Mouse (Mus musculus) cerebellum, adult 2 months (tissue): Measurements from ENCODE around the gene Dspp. TPM values are rescaled to one million over a fixed set of nuclear protein-coding genes. Genes with fewer than 3 reads are reported as not detected.
A peak's percentile ranks its signal among the peaks of the same experiment; 100 is the strongest.

Source experiments
- DNase-seq, 2 experiments: peaks; one replicate each; pipeline ENCODE4 v3.0.0; 2021
- H3K27ac ChIP-seq: fragments of 200-500 bp; 2 replicates; pipeline ENCODE4 v1.5.1; 2012; ENCODE audit warnings: low read length, control low read depth, inconsistent platforms; ENCODE audit not compliant: insufficient read depth
- H3K27me3 ChIP-seq: fragments of 200-500 bp; 2 replicates; pipeline ENCODE4 v1.6.1; 2012; ENCODE audit warnings: inconsistent platforms, mild to moderate bottlenecking, low read length, moderate library complexity; ENCODE audit not compliant: control insufficient read depth, insufficient read depth
- H3K4me1 ChIP-seq: fragments of 200-500 bp; 2 replicates; pipeline ENCODE4 v1.6.1; 2011; ENCODE audit warnings: low read length; ENCODE audit not compliant: control insufficient read depth, insufficient read depth
- H3K4me3 ChIP-seq: fragments of 200-500 bp; replicated peaks from 2 replicates; pipeline ENCODE3; 2011; ENCODE audit warnings: mild to moderate bottlenecking, low read depth, low read length, control low read depth; ENCODE audit not compliant: insufficient read depth
- CTCF ChIP-seq: fragments of 200-500 bp; IDR thresholded peaks from 2 replicates; pipeline ENCODE4 v1.5.1; 2011; ENCODE audit warnings: low read depth, mild to moderate bottlenecking, control low read depth, low read length, moderate library complexity, borderline replicate concordance; ENCODE audit not compliant: insufficient read depth
- POLR2A ChIP-seq: fragments of 200-500 bp; IDR thresholded peaks from 2 replicates; pipeline ENCODE4 v1.6.1; 2011; ENCODE audit warnings: low read length, control low read depth, borderline replicate concordance; ENCODE audit not compliant: insufficient read depth
- WGBS: fragments of 180-500 bp; shearing (Covaris S2); methylation state at CpG from one replicate; pipeline ENCODE4 v1.1.7; 2018; 5-methylcytosine and 5-hydroxymethylcytosine counted together
- polyA plus RNA-seq: library from polyadenylated mRNA; depleted of rRNA; stranded (reverse); fragments of >200 nt; gene quantifications from 2 replicates; pipeline ENCODE4 v1.2.3, GENCODE M21; 2012

The Dspp gene
- polyA plus RNA-seq, 1 experiment, result 0.07 TPM

DNA sequence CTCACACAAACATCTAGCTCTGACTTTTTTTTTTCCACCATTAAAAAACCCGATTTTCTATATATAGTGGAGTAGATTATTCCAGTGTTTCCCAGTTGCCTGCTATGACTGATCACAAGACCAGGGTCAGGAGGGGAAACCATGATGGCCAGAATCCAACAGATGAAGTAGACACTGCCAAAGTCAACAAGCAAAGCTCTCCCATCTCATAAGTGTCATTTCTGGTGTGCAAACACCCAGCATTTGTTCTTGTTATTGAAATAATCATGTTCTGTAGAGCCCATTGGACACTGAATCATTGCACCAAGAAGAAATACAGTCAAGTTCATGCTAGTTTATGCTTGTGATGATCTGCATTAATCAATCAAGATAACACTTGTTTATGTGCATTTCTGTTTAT, 9.1 kb upstream of the Dspp start:
- TF ChIP-seq POLR2A (no peak), CTCF (no peak)
- DNase-seq, result no peak
- Histone ChIP-seq H3K27ac (no peak overlapping the region), H3K4me3 (no peak overlapping the region), H3K27me3 (no peaks in the 10 kb centered on the region), H3K4me1 (no peaks in the 10 kb centered on the region)
- WGBS, result 74% methylated on average over 1 of the region's 1 CpGs

DNA sequence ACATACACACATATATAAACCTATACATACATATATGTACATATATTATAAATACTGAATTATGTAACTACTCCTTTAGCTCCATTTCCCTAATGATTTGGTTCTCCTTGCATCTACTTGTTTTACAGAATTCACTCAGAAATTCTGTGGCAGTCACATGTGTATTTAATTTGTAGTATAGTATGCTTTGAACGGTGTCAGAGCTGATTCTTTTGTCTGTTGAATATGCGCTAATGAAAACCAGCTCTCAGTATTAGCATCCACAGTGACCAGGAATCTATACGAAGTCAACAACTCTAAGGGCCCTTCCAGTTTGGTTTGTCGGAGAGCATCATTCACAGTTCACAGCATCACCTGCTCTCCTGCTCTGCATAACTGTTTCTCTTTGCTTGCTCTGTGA, 7.0 kb upstream of the Dspp start:
- Histone ChIP-seq H3K27me3 (no peaks in the 10 kb centered on the region), H3K4me1 (no peaks in the 10 kb centered on the region), H3K27ac (no peak overlapping the region), H3K4me3 (no peak overlapping the region)
- WGBS, result 85% methylated on average over 4 of the region's 4 CpGs
- TF ChIP-seq CTCF, result no peak
- no peak for TF ChIP-seq POLR2A
- no peak for DNase-seq

DNA sequence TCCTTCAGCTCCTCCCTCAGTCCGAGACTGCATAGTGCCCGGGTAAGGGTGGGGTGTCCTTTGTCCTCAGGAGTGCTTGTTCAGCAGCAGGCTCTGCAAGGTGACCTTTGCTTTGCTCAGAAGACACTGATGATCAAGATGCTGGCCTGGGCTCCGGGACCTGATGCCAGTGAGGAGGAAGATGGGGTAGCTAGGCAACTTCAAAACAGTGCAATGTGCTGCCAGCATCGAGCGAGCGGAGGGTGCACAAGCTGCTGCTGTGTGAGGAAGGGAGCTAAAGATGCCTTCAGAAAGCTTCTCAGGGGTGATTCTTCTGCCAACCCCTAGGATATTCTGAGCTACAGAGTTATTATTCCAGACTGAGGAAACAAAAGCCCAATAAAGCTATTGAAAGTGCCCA, 2.6 kb downstream of the Dspp start:
- DNase-seq, result peak in 1 of 2 experiments; percentile 11
- H3K4me1 ChIP-seq, result no peaks in the 10 kb centered on the region
- H3K27ac ChIP-seq, result no peak overlapping the region
- no peak overlapping the region for H3K4me3 ChIP-seq
- WGBS, result 42% methylated on average over 6 of the region's 6 CpGs
- TF ChIP-seq POLR2A (no peak), CTCF (no peak)
- no peaks in the 10 kb centered on the region for H3K27me3 ChIP-seq

- Histone ChIP-seq H3K27ac (no peak overlapping the region), H3K27me3 (no peaks in the 10 kb centered on the region), H3K4me1 (no peaks in the 10 kb centered on the region), H3K4me3 (no peak overlapping the region)
- DNase-seq, result no peak
- TF ChIP-seq POLR2A (no peak), CTCF (no peak)
- 70% methylated on average over 1 of the region's 1 CpGs for WGBS
These were observed 13.2 kb downstream of the Dspp start for GRCm38 (mm10) chr5:104183743-104184142.

- TF ChIP-seq CTCF (no peak), POLR2A (no peak)
- no peak for DNase-seq
- H3K27me3 ChIP-seq, result no peaks in the 10 kb centered on the region
- no peak overlapping the region for H3K4me3 ChIP-seq
- H3K27ac ChIP-seq, result no peak overlapping the region
- 65% methylated on average over 3 of the region's 3 CpGs for WGBS
- no peaks in the 10 kb centered on the region for H3K4me1 ChIP-seq
These were observed 16.8 kb downstream of the Dspp start for GRCm38 (mm10) chr5:104187281-104187680.

GRCm38 (mm10) chr5:104195086-104195485, 24.6 kb downstream of the Dspp start:
- DNase-seq, result no peak
- no peak overlapping the region for H3K27ac ChIP-seq
- no peaks in the 10 kb centered on the region for H3K27me3 ChIP-seq
- 65% methylated on average over 1 of the region's 1 CpGs for WGBS
- TF ChIP-seq CTCF (no peak), POLR2A (no peak)
- no peak overlapping the region for H3K4me3 ChIP-seq
- H3K4me1 ChIP-seq, result no peaks in the 10 kb centered on the region

GRCm38 (mm10) chr5:104201153-104201950, 30.8 kb downstream of the Dspp start:
- Histone ChIP-seq H3K4me1 (no peaks in the 10 kb centered on the region), H3K27ac (no peak overlapping the region), H3K27me3 (no peaks in the 10 kb centered on the region), H3K4me3 (no peak overlapping the region)
- no peak for DNase-seq
- TF ChIP-seq POLR2A (no peak), CTCF (no peak)
- WGBS, result 77% methylated on average over 12 of the region's 12 CpGs

- WGBS, result 72% methylated on average over 5 of the region's 5 CpGs
- Histone ChIP-seq H3K27me3 (no peaks in the 10 kb centered on the region), H3K27ac (no peak within 1 kb of the TSS), H3K4me1 (no peaks in the 10 kb centered on the region), H3K4me3 (no peak within 1 kb of the TSS)
- no peak for TF ChIP-seq POLR2A
- no peak for TF ChIP-seq CTCF
- DNase-seq, result no peak
These were observed 31.8 kb downstream of the Dspp start, which contains the start of gene Dmp1 for GRCm38 (mm10) chr5:104202351-104202750. Dmp1 (plus strand) TSS chr5:104202613.
